Mouse (Mus musculus) forebrain, embryonic 14.5 days (tissue): Measurements from ENCODE around the gene Fabp7. TPM values are rescaled to one million over a fixed set of nuclear protein-coding genes. Genes with fewer than 3 reads are reported as not detected.

Experiments used
- ATAC-seq: fragments of 200-750 bp; cut with Nextera tagmentation; 2 replicates; pipeline ENCODE4 v1.8.0; 2017; ENCODE audit warnings: mild to moderate bottlenecking, moderate library complexity
- DNase-seq: peaks from one replicate; pipeline ENCODE4 v3.0.0-alpha.2; 2015; ENCODE audit warnings: low spot score
- H3K27ac ChIP-seq: fragments of 300-500 bp; sonication (generic); 2 replicates; pipeline ENCODE4 v1.5.1; 2014; ENCODE audit warnings: low read depth, mild to moderate bottlenecking, control low read depth, low read length, moderate library complexity
- H3K27me3 ChIP-seq: fragments of 300-500 bp; sonication (generic); replicated peaks from 2 replicates; pipeline ENCODE4 v1.6.1; 2014; ENCODE audit warnings: low read length, control low read depth, mixed read lengths; ENCODE audit not compliant: control insufficient read depth, insufficient read depth
- H3K36me3 ChIP-seq: fragments of 300-500 bp; sonication (generic); 2 replicates; pipeline ENCODE4 v1.6.1; 2014; ENCODE audit warnings: low read length, control low read depth; ENCODE audit not compliant: control insufficient read depth, insufficient read depth
- H3K4me1 ChIP-seq: fragments of 300-500 bp; sonication (generic); 2 replicates; pipeline ENCODE4 v1.6.1; 2014; ENCODE audit warnings: antibody characterized with exemption, low read length, control low read depth; ENCODE audit not compliant: control insufficient read depth, insufficient read depth
- H3K4me2 ChIP-seq: fragments of 300-500 bp; sonication (generic); 2 replicates; pipeline ENCODE4 v1.6.1; 2014; ENCODE audit warnings: mild to moderate bottlenecking, control low read depth, low read length
- H3K4me3 ChIP-seq: fragments of 300-500 bp; sonication (generic); 2 replicates; pipeline ENCODE4 v1.5.1; 2014; ENCODE audit warnings: low read depth, low read length, control low read depth
- H3K9ac ChIP-seq: fragments of 300-500 bp; sonication (generic); 2 replicates; pipeline ENCODE4 v1.6.1; 2014; ENCODE audit warnings: mild to moderate bottlenecking, low read length, control low read depth, moderate library complexity
- H3K9me3 ChIP-seq: fragments of 300-500 bp; sonication (generic); replicated peaks from 2 replicates; pipeline ENCODE4 v1.6.1; 2016; ENCODE audit warnings: low read length, control low read depth, mixed read lengths; ENCODE audit not compliant: control insufficient read depth
- WGBS: fragments of 180-500 bp; shearing (Covaris S2); extraction: QIAGEN DNeasy Blood & Tissue Kit; methylation state at CpG from one replicate; pipeline ENCODE4 v1.1.7; 2014; 5-methylcytosine and 5-hydroxymethylcytosine counted together
- polyA plus RNA-seq: library from polyadenylated mRNA; unstranded; fragments of >200 nt; fragmentation: Nextera tagmentation; extraction: Ambion mirVana; gene quantifications from 2 replicates; pipeline ENCODE4 v1.2.1, GENCODE M21; 2014

Fabp7 gene
- polyA plus RNA-seq = 1,519 and 1,568 TPM in 2 replicates

GRCm38 (mm10) chr10:57784876-57785150, at the start of gene Fabp7:
Gene Fabp7 (plus strand): TSS chr10:57784881.
- Histone ChIP-seq H3K4me3 (peak within 1 kb of the TSS; percentile 39), H3K9me3 (no peaks in the 10 kb centered on the region), H3K9ac (peak within 1 kb of the TSS; percentile 74), H3K4me1 (peaks cover 18% of the 10 kb centered on the region), H3K4me2 (peak within 1 kb of the TSS; percentile 58), H3K27me3 (no peaks in the 10 kb centered on the region), H3K36me3 (no peaks in the 10 kb centered on the region), H3K27ac (peak within 1 kb of the TSS; percentile 89)
- 1% methylated on average over 7 of the region's 7 CpGs for WGBS
- ATAC-seq = no peak
- DNase-seq = no peak

GRCm38 (mm10) chr10:57740733-57741132, 43.9 kb upstream of the Fabp7 start:
- Histone ChIP-seq H3K36me3 (no peaks in the 10 kb centered on the region), H3K4me1 (no peaks in the 10 kb centered on the region), H3K27ac (no peak overlapping the region), H3K9me3 (no peaks in the 10 kb centered on the region), H3K4me3 (no peak overlapping the region), H3K27me3 (no peaks in the 10 kb centered on the region), H3K9ac (no peak overlapping the region), H3K4me2 (no peak overlapping the region)
- DNase-seq (peak; percentile 1), ATAC-seq (no peak)
- WGBS = 24% methylated on average over 4 of the region's 4 CpGs

- Histone ChIP-seq H3K27ac (no peak overlapping the region), H3K27me3 (no peaks in the 10 kb centered on the region), H3K4me2 (no peak overlapping the region), H3K4me1 (no peaks in the 10 kb centered on the region), H3K4me3 (no peak overlapping the region), H3K36me3 (no peaks in the 10 kb centered on the region), H3K9ac (no peak overlapping the region), H3K9me3 (no peaks in the 10 kb centered on the region)
- 33% methylated on average over 2 of the region's 2 CpGs for WGBS
- DNase-seq (no peak), ATAC-seq (no peak)
These were observed 43.3 kb upstream of the Fabp7 start for GRCm38 (mm10) chr10:57741351-57741750.

GRCm38 (mm10) chr10:57743045-57743444, 41.6 kb upstream of the Fabp7 start:
- H3K4me1 ChIP-seq = no peaks in the 10 kb centered on the region
- H3K4me3 ChIP-seq = no peak overlapping the region
- H3K9me3 ChIP-seq = no peaks in the 10 kb centered on the region
- WGBS = 71% methylated on average over 7 of the region's 7 CpGs
- DNase-seq = no peak
- ATAC-seq = 0 out of 2 replicates have a peak, but pooled peaks have one; percentile 10
- no peak overlapping the region for H3K27ac ChIP-seq
- no peaks in the 10 kb centered on the region for H3K36me3 ChIP-seq
- H3K4me2 ChIP-seq = no peak overlapping the region
- H3K9ac ChIP-seq = no peak overlapping the region
- no peaks in the 10 kb centered on the region for H3K27me3 ChIP-seq

- Histone ChIP-seq H3K9me3 (no peaks in the 10 kb centered on the region), H3K4me2 (peak overlapping the region; percentile 45), H3K4me1 (no peaks in the 10 kb centered on the region), H3K4me3 (peak overlapping the region; percentile 28), H3K9ac (no peak overlapping the region), H3K27me3 (no peaks in the 10 kb centered on the region), H3K36me3 (no peaks in the 10 kb centered on the region), H3K27ac (no peak overlapping the region; the same call in 1 of the 2 replicates)
- ATAC-seq = peak; percentile 73
- DNase-seq = peak; percentile 93
- WGBS = 0% methylated on average over 6 of the region's 6 CpGs
These were observed 41.1 kb upstream of the Fabp7 start for GRCm38 (mm10) chr10:57743606-57744016.

GRCm38 (mm10) chr10:57744128-57744765, 40.4 kb upstream of the Fabp7 start:
- no peaks in the 10 kb centered on the region for H3K9me3 ChIP-seq
- peak overlapping the region; percentile 41 for H3K27ac ChIP-seq
- H3K4me2 ChIP-seq = no peak overlapping the region
- peak; percentile 77 for DNase-seq
- H3K9ac ChIP-seq = no peak overlapping the region
- H3K4me1 ChIP-seq = no peaks in the 10 kb centered on the region
- no peaks in the 10 kb centered on the region for H3K27me3 ChIP-seq
- WGBS = 4% methylated on average over 2 of the region's 2 CpGs
- no peaks in the 10 kb centered on the region for H3K36me3 ChIP-seq
- ATAC-seq = peak; percentile 85
- no peak overlapping the region for H3K4me3 ChIP-seq

- Histone ChIP-seq H3K36me3 (no peaks in the 10 kb centered on the region), H3K9me3 (no peaks in the 10 kb centered on the region), H3K27ac (no peak overlapping the region), H3K27me3 (no peaks in the 10 kb centered on the region), H3K4me1 (no peaks in the 10 kb centered on the region), H3K4me3 (no peak overlapping the region), H3K9ac (no peak overlapping the region), H3K4me2 (no peak overlapping the region)
- DNase-seq (no peak), ATAC-seq (no peak)
These were observed 39.2 kb upstream of the Fabp7 start for GRCm38 (mm10) chr10:57745452-57745851.

GRCm38 (mm10) chr10:57747127-57747526, 37.6 kb upstream of the Fabp7 start:
- no peak for ATAC-seq

GRCm38 (mm10) chr10:57753343-57753742, 31.3 kb upstream of the Fabp7 start:
- ATAC-seq (no peak), DNase-seq (no peak)
- Histone ChIP-seq H3K4me2 (no peak overlapping the region), H3K36me3 (no peaks in the 10 kb centered on the region), H3K9me3 (no peaks in the 10 kb centered on the region), H3K4me3 (no peak overlapping the region), H3K27me3 (no peaks in the 10 kb centered on the region), H3K4me1 (no peaks in the 10 kb centered on the region), H3K27ac (no peak overlapping the region), H3K9ac (no peak overlapping the region)
- 91% methylated on average over 1 of the region's 1 CpGs for WGBS

More at GRCm38 (mm10) chr10:57747127-57747526, 37.6 kb upstream of the Fabp7 start:
- no peaks in the 10 kb centered on the region for H3K9me3 ChIP-seq
- H3K4me1 ChIP-seq = no peaks in the 10 kb centered on the region
- H3K4me2 ChIP-seq = no peak overlapping the region
- DNase-seq = no peak
- H3K4me3 ChIP-seq = no peak overlapping the region
- H3K36me3 ChIP-seq = no peaks in the 10 kb centered on the region
- no peaks in the 10 kb centered on the region for H3K27me3 ChIP-seq
- no peak overlapping the region for H3K9ac ChIP-seq
- no peak overlapping the region for H3K27ac ChIP-seq
